Mouse (Mus musculus) CD4-positive, CD25-positive, alpha-beta regulatory T cell, adult 2 months (primary cell): ENCODE measurements around the gene Ypel5.

ENCODE experiments used
- DNase-seq: peaks from one replicate; pipeline ENCODE4 v3.0.0-alpha.2; 2012; ENCODE audit warnings: low read depth, low spot score

The Ypel5 gene

DNA sequence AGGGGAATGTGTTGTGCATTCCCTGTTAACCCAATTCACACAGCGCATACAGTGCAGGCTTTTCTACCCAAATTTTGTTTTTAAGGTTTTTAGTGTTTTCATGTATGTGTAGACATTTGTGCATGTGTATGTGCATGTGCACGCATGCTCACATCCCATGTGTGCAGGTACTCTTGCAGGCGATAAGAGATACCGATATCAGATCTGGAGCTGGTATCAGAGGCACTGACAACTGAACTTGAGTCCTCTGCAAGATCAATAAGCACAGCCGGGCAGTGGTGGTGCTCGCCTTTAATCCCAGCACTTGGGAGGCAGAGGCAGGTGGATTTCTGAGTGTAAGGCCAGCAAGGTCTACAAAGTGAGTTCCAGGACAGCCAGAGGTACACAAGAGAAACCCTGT lies 8.1 kb downstream of the Ypel5 start:
- no peak for DNase-seq

DNA sequence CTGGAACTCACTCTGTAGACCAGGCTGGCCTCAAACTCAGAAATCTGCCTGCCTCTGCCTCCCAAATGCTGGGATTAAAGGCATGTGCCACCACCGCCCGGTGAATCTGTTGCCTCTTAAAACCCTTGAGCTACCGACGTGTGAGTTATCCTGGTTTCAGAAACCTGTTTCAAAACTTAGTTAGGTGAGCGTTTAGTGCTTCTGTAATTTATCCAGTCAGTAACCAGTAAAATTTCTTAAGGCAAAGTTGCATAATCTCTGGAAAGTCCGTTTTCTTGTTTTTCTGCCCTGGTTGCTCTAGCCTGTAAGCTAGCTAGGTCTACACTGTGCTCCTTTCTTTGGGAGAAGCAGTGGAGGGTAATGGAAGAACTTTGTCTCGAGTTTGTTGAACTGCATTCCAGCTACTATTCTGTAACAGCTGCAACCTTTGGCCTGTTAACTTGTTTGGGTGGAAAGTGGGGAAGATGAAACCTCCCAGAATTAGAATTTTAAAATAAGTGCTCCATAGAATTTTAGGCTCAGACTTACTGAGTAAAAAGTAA lies 8.8 kb downstream of the Ypel5 start:
- no peak for DNase-seq

DNA sequence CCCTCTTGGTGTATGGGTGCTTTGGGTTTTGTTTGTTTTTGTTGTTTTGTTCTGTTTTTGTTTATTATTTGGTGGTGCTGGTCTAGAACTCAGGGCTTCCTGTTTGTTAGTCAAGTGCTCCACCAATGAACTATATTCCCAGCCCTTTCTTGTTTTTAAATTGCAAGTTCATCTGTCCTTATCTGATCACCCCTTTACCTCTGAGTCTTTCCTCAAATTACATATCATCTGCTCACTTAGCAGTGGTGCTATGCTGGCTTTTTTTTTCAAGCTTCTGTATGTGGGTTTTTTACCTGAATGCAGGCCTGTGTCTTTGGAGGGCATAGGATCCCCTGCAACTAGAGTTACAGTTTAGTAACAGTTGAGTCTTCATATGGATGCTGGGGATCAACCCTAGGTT lies 9.3 kb downstream of the Ypel5 start:
- no peak for DNase-seq

DNA sequence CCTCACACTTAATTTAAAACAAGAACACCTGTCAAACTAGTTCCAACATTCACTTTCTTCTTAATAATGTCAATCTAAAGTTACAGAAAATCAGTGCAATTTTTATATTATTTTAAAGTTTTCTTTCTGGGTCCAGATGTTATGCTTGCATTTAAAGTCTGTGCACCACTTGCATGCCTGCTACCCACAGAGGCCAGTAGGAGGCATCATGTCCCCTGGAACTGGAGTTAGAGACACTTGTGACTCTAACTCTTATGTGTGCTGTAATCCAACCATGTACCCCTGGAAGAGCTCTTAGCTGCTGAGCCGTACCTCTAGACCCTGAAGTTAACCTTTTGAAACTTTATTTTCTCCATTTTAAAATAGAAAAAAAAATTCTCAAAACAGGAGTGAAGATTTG lies 19.0 kb downstream of the Ypel5 start:
- DNase-seq: no peak

DNA sequence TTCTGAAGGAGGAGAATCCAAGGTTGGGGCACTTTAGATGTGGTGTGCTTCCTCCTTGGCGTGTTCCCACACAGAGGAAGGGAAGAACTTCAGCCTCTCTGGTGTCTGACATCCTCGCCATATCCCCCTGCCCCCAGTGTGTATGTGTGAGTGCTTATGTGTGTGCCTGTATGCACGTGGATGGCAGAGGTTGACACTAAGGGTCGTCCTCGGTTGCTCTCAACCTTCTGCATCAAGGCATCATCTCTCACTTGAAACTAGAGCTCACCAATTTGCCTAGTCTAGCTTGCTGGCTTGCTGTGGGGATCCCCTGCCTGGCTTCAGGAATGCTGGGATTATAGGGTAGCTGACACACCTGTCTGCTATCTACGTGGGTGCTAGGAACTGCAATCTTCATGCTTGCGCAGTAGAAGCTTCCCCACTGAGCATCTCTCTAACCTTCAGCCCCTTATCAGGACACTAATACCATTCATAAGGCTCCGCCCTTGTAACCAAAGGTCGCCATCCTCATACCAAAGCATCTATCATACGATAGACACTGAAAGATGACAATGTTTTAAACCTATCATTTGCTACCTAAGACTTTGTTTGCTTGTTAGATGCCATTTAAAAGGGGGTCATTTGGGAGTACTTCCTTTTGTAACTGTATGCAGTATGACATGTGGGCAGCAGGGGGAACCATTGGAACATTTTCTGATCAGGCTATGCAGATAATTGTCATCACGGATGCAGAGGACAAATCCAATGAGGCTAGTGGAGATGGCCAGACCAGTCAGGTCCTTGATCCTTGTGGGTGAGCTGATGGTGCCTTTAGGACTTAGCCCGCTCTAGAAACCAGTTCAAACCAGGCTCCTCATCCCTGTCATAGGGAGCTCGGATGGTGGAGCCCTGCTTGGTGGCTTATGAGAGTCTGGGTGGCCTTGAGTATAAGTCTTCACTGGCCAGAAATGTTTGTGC lies 21.7 kb downstream of the Ypel5 start:
- peak; percentile 82 for DNase-seq

DNA sequence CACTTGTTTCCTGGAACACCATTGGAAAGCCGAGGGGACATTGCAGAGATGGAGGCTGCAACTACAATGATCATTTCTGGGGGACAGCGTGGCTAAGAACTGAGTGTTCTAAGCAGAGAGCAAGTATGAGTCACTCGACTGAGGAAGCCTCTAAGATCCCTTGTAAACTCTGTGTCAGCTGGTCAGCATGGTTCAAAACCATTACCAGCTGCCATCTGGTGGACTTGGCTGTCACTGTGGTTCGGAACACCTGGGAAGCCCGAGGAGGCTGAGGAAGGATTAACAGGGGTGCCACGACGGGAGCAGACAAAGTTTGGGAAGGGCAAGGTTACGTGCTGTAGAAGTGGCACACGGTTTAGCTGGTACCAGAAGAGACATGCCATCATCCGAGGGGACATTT lies 27.0 kb downstream of the Ypel5 start:
- DNase-seq: no peak

DNA sequence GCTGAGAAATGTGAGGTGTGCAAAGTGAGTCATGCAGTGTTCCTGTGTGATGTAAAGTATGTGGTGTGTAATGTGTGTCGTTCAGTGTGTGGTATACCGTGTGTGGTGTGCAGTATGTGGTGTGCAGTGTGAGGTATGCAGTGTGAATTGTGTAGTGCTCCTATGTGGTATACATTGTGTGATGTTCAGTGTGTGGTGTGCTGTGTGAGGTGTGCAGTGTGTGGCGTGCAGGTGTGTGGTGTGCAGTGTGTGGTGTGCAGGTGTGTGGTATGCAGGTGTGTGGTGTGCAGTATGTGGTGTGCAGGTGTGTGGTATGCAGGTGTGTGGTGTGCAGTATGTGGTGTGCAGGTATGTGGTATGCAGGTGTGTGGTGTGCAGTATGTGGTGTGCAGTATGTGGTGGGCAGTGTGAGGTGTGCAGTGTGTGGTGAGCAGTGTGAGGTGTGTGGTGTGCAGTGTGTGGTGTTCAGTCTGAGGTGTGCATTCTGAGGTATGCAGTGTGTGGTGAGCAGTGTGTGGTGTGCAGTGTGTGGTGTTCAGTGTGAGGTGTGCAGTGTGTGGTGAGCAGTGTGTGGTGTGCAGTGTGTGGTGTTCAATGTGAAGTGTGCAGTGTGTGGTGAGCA lies 30.5 kb downstream of the Ypel5 start:
- DNase-seq: no peak

DNA sequence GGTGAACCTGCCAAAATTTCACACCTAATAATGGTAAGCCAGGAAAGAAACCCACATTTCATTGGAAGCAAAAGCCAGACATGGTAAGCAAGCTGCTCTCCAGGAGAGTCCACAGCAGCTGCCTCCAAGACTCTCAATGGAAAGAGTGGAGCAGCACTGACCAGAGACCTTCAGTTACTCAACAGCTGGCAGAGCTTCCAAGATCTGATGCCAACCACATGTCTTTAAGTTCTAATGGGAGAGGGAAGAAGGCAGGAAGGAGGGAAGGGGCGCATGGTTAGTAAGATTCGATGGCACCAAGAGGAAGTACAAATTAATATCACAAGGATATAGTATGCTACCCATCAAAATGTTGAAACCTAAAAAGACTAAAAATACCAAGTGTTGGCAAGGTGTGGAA lies 31.9 kb downstream of the Ypel5 start:
- no peak for DNase-seq

DNA sequence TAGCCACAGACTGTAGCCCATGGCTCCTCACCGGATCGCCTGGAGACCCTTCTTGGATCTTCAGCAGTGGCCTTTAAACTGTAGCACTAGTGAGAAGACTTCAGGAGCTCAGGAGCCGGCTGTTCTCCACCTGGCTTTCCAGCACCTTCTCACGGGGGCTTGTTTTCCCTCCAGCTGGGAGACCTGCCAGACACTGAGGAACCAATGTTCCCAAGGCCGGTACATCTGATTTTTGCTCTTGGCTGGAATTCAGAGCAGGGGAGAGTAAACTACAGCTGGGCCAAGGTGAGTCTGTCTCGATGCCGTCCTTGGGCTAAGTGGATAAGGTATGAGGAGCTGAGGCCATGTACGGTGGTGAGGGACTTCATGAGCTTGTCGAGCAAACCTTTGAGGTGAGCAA lies 42.7 kb downstream of the Ypel5 start:
- no peak for DNase-seq

DNA sequence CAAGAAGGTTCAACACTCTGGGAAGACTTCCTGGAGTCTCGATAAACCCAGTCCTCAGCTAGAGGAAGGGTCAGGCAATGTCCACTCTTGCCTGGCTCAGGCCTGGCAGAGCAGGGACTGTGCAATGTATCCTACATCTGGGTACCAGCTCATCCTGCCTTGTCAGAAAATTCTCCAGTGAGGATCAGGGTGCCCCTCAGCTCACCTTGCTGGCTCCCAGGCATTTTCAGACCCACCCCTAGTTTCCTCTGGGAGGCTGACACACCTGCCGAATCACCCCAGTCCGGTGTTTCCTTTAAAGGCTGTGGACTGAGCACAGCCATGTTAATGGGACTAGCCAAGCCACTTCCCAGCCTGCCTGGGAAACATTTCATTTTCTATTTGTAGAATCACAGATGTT lies 43.9 kb downstream of the Ypel5 start:
- DNase-seq: no peak

DNA sequence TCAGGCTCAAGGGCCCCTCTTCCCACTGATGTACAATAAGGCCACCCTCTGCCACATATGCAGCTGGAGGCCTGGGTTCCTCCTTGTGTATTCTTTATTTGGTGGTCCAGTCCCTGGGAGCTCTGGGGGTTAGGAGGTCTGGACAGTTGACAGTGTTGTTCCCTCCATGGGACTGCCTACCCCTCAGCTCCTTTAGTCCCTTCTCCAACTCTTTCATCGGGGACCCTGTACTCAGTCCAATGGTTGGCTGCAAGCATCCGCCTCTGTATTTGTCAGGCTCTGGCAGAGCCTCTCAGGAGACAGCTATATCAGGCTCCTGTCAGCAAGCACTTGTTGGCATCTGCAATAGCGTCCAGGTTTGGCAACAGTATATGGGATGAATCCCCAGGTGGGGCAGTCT lies 44.8 kb downstream of the Ypel5 start:
- DNase-seq: no peak

DNA sequence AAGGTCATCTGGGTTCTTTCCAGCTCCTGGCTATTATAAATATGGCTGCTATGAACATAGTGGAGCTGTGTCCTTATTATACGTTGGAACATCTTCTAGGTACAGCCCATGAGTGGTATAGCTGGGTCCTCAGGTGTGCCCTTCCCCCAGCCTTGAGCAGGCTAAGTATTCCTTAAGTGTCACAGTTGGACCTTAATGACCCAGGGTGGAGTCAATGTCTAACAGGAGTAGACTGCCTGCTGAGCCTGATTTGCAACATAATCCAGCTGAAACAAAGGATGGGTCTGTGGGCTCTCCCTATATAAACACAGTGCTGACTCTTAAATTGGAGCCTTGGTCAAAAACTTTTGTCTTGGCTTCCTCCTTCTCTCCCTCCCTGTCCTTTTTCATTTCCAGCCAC lies 45.6 kb downstream of the Ypel5 start:
- no peak for DNase-seq

DNA sequence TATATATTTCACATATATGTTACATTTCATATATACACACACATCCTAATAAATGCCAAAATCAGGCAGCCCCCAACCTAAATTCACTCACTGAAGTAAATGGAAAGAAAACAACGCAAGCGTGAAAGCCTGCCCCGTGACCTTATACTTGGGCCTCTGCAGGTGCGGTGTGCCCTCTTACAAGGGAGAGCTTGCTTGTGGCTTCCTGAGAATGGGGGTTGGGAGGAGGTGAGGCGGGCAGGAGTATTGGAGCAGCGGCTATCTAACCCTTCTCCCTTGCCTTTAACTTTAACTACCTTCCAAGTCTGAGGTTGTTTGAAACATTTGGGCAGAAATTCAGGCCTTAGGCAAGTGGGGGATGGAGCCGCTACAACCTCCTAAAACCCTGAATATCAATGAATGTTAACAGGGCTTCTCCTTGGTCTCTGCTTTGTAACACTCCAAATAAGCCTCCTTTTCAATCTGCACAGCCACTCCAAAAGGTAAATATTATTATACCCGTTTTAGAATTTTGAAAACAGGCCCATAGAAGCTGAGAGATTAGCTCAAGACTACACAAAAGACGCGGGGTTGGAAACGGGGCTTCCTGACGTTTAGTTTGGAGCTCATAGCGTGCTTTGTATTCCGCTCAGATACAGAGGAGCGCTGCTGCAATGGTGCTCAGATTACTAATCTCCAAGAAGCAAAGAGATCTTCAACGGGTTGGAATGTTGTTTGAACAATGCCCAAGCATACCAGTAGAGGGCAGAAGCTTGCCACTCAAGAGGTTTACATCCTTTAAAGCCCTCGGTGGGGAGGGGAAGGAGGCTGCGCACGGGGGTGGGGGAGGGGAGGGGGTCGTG lies 53.5 kb downstream of the Ypel5 start:
- DNase-seq: peak; percentile 88

DNA sequence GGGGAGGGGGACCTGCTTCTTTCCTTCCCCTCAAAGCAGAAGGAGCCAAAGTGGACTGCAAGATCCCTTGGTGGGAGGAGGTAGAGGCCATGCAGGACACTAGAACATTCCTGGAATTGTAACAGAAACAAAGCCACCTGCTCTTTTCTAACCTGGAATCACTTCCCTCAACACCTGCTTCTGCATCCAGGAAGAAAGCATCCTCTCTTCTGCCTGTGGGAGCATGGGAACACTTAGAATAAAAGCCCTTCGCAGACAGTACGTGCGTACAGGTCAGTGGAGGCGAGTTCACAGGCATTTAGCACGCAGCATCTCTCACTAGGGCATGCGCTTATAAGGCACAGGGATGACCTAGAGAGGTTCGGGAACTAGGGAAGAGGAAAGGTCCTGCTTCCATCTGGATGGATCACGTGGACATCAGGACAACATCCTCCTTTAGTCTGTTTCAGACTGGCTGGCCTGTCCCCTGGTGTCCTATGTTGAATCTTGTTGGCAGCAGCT lies 54.2 kb downstream of the Ypel5 start:
- DNase-seq: no peak

DNA sequence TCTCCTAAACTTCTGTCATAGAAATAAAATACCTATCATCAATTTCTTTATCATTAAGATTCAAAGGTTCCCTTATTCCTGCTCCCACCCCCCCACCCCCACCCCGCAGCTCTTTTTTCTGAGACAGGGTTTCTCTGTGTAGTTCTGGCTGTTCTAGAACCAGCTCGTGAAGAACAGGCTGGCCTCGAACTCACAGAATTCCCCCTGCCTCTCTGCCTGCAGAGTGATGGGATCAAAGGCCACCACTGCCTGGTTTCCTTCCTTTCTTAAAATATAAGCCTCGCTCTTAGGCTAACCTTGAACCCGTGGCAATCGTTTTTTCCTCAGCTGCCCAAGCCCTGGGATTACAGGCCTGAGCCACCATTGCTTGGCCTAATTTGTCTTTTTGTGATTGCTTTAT lies 55.3 kb downstream of the Ypel5 start:
- DNase-seq: no peak

DNA sequence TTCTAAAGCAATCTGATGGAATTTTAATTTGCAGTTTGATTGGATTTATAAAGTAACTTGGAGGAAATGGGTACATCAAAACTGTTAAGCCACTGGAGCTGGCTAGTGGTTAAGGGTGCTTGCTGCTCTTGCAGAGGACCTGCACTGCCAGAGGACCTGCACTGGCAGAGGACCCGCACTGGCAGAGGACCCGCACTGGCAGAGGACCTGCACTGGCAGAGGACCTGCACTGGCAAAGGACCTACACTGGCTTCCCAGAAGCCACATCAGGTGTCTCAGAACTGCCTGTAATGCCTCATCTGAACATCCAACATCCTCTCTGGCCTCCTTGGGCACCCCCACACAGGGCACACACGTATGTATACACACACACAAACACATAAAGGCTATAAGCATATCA lies 59.3 kb downstream of the Ypel5 start:
- no peak for DNase-seq

DNA sequence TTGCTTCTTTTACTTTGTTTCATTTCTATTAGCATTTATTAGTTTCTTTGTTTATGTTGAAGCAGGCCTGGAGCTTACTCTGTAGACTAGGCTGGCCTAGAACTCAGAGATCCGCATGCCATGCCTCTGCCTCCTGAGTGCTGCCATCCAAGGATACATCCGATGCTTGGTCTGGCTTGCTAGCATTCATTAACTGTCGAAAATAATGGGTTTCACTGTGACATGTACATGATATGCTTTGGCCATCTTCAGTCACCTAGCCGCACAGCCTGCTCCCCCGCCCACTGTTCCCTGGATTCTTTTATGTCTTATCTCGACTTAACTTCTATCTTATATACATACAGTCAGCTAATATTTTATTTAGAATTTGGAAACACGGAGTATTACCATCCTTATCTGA lies 60.8 kb downstream of the Ypel5 start:
- no peak for DNase-seq

DNA sequence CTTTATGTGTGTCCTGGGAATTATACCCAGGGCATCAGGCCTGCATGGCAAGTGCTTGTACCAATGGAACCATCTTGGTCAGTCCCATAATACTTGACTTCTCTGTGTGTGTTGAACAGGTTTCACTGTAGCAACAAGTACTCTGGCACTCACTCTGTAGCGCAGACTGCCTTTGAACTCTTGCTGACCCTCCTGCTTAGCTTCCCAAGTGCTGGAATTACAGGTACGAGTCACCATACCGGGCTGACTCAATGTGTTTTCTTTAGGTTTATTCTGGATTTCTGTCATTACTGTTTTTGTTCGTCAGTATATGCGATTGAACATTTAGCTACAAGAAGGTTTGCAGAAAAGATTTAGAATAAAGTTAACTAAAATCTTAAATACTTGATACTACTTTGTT lies 61.7 kb downstream of the Ypel5 start:
- DNase-seq: no peak

DNA sequence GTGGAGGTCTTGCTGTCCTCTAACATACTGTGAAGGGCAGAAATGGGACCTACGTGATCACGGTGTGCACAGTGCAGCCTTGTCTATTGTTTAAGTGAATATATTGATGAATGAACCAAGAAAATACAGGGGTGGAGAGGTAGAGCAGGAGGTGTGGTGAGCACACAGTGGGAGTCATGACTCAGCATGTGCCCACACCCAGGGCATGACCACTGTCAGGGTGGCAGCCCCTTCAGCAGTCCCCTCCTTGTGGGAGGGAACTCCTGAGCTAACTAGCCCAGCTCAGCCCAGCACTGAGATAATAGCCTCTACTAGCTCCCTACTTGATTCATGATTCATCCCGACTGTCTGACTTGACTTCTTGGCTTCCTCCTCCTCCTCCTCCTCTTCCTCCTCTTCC lies 62.5 kb downstream of the Ypel5 start:
- no peak for DNase-seq
